Mouse (Mus musculus) neutrophil, adult 5-6 weeks (primary cell): ENCODE data around the gene Apobec3. TPM values are rescaled to one million over a fixed set of nuclear protein-coding genes. Genes with fewer than 3 reads are reported as not detected.

Experiments used
- ATAC-seq: fragments of 151-379, 151-347 bp; 2 replicates; pipeline ENCODE4 v1.8.0; 2017; ENCODE audit warnings: mild to moderate bottlenecking, moderate TSS enrichment; ENCODE audit not compliant: insufficient number of reproducible peaks, poor library complexity, low FRiP score, severe bottlenecking; ENCODE audit errors: extremely low read depth
- total RNA-seq: library from RNA; stranded (forward); fragments of 200-1000 nt; gene quantifications from 2 replicates; pipeline ENCODE4 v1.2.3, GENCODE M21; 2017

Gene Apobec3
- total RNA-seq, 1 experiment from 2014 or later: 473 TPM

DNA sequence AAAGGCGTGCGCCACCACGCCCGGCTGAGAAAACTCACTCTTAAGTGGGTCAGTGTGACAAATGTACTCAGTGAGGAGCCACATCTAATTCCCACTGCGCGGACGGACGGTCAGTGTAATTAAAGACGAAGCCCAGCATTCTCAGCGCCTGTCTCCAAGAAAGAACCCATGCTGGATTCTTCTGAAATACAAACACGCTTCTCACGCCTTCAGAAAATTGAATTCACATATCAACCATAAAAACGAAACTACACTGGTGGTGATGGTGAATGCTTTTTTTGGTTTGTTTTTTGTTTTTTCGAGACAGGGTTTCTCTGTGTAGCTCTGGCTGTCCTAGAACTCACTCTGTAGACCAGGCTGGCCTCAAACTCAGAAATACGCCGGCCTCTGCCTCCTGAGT, 48.5 kb downstream of the Apobec3 start:
- no peak for ATAC-seq

DNA sequence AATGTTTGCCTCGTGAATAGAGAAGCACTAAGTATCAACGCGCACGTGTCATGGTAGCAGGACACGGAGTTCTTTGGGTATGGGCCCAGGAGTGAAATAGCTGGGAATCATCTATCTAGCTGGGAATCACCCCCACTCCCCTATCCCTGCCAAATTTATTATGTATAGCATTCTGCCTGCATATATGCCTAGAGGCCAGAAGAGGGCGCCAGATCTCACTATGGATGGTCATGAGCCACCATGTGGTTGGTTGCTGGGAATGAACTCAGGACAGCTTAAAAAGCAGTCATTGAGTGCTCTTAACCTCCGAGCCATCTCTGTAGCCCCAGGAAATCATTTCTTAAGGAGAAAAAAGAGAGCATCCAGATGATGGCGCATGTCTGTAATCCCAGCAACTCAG, 49.5 kb downstream of the Apobec3 start:
- peak; percentile 64 for ATAC-seq

DNA sequence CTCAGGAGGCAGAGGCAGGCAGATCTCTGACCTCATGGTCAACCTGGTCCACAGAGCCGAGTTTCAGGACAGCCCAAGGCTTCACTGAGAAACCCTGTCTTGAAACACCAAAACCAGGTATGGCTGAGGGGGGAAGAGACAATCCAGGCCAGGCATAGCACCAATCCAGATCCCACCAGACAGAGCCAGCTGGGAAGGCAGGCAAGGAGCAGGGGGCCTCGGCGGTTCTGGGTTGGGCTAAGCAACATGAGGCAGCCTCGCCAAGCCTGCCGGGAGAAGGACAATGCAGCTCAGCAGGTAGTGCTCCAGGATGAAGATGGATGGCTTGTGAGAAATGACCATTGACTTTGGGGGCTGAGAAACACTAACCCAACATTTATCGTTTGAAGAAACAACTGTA, 51.1 kb downstream of the Apobec3 start:
- ATAC-seq: no peak

DNA sequence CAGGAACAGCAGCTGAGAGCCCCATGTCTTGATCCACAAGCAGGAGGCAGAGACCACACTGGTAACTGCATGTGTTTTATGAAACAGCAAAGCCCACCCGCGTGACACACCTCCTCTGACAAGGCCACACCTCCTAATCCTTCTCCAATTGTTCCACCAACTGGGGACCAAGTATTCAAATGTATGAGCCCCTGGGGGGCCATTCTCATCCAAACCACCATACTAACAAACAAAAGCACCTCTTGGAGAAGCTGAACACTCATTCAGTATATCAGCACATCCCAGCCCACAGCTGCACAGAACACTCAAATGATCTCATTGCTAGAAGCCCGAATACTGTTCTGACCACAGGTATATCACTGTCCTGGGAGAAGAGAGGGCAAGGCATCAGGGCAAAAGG, 52.1 kb downstream of the Apobec3 start:
- ATAC-seq: no peak

DNA sequence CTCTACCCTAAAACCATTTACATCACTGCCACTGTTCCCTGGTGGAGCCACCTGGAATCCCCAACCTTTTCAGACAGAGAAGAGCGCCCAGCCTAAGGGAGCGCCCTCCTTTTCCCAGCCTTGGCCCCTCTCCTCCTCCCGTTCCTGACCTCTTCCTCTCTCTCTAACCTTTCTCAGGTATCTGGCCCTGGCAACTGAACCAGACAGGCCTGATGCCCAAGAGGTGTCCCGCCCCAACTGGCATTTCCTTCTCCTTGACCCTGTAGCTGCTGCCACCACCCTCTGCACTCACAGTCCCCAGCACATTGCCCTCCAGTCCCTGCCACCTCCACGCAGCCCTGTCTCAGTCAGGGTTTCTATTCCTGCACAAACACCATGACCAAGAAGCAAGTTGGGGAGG, 53.5 kb downstream of the Apobec3 start:
- no peak for ATAC-seq

DNA sequence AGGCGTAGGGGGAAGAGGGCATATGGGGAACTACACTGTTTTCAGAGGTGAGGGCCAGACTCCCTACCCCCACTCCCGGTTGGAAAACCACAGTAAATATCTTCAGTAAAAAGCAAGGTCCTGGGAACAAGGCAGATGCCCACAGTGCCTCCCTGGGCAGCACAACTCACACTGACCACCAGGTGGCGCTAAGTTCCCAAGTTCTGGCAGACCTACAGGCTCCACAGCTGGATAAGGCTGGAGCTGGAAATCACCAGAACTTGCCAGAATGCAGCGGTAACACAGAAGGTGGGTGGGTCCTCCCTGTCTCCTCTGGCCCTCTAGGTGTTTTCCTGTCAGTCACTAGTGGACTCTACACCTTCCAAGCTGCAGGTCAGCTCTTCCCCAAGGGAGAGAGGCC, 54.6 kb downstream of the Apobec3 start:
- ATAC-seq: peak; percentile 50; the same call in 1 of the 2 replicates

DNA sequence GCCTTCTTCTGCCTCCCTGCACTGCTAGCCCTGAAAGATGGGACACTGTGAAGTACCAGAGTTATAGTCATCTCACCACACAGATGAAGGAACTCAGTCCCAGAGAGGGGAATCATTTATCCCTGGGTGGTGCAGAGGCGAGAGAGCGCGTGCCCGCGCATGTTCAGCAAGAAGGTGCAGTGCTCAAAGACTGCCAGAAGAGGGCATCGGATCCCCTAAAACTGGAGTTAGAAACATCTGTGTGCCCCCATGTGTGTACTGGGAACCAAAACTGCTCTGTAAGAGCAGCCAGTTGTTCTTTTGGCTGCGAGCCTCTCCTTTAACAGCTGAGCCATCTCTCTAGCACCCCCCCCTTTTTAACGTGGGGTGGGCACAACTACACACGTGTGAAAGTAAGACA, 55.3 kb downstream of the Apobec3 start:
- no peak for ATAC-seq

DNA sequence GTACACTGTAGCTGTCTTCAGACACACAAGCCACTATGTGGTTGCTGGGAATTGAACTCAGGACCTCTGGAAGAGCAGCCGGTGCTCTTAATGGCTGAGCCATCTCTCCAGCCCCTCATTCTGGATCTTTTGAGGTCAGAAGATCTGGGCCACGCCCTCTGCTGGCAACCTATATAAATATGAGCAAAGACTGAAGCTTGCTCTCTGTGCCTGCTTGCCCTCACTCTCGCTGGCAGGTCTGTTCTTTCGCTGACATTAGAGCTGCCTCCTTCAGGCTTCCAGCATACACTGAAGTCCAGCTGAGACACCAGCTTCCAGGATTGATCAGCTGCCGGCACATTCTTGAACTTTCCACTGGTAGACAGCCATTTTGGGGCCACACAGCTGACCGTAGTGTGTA, 56.2 kb downstream of the Apobec3 start:
- ATAC-seq: no peak

DNA sequence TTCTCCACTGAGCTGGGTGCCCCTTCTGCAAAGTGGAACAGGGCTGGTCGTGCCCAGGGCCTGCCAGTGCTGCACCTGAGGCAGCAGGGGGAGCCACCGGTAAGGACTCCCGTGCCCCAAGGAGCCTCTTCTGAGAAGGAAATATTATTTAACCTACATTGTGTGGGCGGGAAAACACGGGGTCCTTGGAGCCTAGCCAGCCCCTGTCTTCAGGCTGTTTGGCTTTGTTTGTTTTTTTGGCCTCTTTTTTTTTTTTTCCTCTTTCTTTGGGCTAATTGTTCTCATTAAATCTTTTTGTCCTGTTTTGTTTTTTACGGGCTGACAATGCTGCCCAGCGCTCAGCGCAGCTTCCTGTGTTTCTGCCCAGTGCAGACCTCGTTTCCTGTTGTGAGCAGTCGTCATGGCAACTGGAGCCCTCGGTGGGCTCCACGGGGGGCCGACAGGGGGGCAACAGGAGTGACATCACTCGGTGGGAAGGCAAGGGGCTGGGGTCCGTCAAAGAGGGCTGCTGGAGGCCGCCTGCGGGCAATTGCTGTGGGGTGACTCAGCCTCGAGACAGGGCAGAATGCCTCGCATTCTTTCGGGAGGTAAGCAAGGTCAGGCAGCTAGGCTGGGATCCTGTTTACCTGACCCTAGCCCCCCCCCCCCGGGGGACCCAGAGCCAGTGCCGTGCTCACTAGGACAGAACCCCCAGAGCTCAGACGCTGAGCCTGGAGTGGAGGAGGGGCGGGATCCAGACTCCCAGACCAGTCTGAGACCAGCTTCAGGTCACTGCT, 59.0 kb downstream of the Apobec3 start:
- peak; percentile 64 for ATAC-seq

DNA sequence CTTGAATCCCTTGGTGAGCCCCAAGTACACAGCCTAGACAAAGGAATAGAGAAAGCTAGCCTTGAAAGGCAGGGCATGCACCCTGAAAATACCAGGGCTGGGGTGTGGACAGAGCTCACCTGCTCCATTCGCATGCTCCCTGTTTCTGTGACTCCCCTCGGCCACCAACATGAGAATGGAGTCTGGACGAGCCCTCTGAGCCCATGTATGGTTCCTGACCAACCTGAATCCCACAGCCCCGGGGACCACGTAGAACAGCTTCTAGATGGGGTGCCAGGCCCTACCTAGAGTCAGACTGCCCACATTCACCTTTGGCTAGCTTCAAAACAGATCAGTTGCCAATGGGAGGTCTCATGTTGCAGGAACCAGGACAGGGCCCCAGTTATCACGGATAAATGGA, 59.8 kb downstream of the Apobec3 start:
- no peak for ATAC-seq

DNA sequence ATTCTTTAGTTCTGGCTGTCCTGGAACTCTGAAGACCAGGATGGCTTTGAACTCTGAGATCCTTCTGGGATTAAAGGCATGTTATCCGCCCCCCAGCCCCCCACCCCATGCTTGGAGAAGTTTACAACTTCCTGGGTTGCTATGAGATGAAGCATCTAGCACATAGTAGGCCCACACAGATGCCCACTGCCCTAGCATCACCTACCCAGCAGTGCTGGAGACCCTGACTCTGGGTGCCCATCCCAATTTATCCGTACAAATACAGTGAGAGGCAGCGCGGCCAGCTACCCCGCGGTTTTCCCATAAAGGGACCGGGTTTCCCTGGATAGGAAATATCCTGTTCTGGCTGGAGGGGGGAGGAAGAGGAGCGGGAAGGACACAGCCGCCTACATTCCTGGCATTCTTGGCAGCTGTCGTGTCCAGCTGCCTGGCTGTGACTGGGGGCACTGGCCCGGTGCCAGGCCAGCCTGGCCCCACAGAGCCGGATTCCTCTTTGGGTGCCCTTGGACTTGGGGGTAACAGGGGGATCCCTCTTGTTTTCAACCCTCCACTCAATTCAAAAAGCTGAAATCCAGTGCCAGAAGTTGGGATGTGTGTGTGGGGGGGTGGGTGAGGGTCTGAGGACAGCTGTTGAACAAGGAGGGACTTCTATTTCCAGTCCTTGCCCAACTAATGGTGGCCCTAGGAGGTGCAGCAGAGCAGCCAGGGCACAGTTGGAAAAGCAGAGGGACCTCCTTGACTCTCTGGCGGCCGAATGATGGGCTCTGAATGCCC, 60.5 kb downstream of the Apobec3 start:
- ATAC-seq: no peak

DNA sequence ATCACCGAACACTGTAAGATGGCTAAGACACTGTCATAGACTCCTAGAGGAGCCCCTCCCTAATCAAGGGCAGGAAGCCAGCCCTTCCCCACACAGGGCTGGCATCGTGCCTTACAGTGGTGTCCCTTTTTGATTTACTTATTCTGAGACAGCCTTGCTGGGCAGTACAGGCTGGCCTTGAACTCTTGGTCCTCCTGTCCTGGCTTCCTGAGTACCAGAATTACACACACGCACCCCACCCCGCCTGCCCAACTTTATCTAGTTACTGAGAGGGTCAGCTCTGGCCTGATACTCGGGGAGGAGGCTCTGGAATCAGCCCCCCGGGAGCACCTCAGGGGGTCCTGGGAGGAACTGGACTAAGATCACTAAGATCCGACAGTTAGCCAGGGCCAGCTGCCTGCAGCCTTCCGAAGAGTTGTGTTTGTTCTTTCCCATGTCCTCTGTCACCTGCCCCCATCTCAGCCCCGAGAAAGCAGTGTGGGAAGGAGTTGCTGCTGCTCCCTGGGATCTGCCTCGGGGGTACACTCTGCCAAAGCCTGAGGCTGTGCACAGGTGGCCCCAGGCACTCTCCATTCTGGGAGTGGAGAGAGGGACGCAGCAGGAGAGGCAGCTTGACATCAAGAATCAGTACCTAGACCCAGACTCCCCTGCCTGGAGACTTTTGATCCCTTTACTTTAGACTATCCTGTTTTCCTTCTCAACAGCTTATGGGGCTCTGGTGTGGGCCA, 61.2 kb downstream of the Apobec3 start:
- ATAC-seq: no peak

DNA sequence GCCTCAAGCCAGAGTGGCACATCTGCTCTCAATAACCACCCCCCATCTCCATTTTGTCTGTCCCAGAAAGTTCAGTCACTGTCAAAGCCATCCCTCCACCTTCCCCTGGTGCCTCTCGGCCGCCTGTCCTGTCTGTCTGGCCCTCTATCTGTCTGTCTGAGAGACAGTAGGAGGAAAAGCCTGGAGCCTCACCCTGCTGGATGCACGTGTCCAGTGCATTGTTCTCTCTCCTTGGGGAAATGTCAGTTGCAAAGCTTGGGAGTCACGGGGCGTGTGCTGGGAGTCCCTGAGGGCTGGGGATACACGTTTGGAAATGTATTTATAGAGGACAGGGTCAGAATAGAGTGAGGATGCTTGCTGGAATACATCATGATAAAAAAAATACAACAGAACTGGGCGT, 62.0 kb downstream of the Apobec3 start:
- no peak for ATAC-seq

DNA sequence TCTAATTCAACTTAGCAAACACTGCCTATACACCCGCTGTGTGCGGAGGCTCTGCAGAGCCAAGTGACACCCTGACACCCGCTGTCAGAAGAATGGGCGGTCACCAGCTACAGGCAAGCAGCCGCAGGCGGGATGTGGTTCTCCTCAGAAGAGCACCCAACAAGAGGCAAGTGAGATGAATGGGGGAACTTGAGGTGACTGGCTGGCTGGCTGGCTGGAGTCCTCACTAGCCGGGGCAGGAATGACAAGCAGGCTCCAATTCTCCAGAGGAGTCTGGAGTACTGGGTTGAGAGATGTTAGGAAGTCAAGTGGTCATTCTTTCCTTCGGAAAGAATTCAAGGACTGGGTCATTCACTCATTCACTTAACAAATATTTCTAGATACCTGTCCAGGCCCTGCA, 65.1 kb downstream of the Apobec3 start:
- ATAC-seq: peak; percentile 40; the same call in 1 of the 2 replicates

DNA sequence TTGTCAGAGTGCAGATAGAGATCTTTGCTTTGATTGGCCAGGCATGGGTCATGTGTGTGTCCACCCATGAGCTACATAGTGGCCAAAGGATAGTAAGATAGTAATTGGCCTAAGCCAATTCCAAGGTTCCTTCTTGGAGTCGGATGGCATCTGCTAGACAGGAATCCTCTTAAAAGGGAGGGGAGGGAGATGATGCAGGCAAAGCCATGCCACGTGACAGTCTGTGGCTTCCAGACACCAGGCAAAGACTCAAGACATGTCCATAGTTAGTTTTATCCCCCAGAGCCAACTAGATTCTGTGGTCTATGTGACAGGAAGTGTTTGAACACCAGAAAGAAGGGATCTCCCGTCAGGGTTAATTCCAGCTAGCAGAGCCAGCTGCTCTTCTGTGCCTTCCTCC, 67.0 kb downstream of the Apobec3 start:
- ATAC-seq: no peak

DNA sequence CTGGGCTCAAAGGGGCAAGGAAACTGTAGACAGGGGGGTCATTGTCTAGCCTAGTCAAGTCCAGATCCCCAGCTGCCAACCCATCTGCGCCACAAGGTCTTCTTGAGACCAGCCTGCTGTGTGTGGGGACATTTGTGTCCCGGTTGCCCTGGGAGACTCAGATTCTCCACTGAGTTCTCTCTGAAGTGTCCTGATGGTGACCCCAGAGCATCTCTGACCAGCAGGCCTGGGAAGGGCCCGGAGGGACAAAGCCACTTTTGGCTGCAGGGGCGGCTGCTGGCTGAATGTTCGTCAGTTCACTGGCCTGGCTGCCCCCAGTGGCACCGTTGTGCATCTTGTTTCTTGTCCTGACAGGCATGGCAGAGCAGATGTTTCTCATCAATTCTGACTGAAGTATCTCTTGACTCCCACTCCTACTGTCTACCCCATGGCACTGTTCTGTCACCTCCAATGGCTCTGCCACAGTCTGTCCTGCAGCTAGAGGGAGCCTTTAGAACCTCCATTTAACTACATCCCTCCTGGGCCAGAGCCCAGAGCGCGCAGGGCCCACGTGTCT, 70.0 kb downstream of the Apobec3 start:
- ATAC-seq: no peak

DNA sequence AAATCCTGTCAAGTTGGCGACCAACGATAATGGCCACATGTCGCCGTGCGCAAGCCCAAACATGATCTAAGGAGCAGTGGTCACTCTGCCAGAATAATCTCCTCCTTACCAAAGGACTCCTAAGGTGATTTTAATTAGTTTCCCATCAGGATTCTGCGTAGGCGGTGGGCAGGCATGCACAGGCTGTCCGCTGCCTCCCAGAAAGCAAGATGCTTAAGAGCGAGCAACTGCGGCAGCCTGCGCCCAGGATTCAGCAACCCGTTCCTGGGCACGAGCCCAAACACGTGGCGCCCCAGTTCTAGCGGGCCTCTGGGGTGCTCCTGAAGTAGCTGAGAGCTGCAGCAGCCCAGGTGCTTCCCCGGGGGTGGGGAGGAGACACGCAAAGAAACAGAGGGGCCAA, 71.2 kb downstream of the Apobec3 start:
- no peak for ATAC-seq

DNA sequence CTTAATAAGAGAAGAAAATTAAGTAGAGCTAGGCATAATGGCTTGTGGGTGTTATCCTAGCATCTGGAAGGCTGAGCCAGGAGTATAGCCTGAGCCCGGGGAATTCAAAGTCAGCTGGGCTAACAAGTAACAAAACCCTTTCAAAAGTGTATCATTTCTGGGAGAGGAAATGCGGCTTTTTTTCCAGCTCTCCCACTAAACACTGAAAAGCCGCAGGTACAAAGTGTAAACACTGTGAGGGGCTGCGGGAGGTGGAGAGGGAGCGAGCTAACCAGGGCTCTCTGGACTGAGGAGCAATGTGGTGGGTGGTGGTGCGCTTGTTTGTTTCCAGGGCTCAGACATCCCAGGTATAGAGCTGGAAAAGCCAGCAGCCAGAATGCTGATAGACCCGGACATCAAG, 72.9 kb downstream of the Apobec3 start:
- no peak for ATAC-seq
